Mouse (Mus musculus): ENCODE measurements at regions not wholly inside any gene's neighbourhood (a gene's known extent, or its start where the extent isn't known, plus 50 kb on each side); places are given as distances from the start of the nearest gene placed in this dataset.

DNA sequence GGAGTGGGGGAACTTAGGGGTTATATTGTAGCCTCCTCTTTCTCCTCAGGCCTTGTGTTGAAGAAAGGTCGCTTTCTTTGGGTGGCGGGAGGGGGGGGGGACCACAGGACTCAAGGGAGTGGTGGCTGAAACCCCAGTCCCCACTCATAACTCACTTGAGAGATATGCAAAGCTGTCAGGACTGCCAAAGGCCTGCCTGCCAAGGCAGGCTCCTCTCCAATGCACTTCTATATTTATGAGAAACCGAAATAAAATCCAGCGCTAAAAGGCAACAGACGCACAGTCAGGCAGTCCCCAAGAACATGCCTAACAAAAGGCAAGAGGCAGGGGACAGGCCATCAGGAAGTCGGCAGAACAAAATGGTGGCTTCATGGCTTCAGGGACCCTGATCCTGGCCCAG is 97.4 kb upstream of the Tnp1 start:
- no peak for DNase-seq (ENCODE audit: low spot score)
- Histone ChIP-seq H3K36me3 (ENCODE audit: control insufficient read depth, insufficient read depth, low read length) (no peaks in the 10 kb centered on the region), H3K4me1 (replicated peaks; ENCODE audit: control insufficient read depth, insufficient read depth, low read length) (peaks cover 5% of the 10 kb centered on the region; the same call in 1 of the 2 replicates), H3K27me3 (replicated peaks; ENCODE audit: control insufficient read depth, insufficient read depth, low read length) (no peaks in the 10 kb centered on the region), H3K9ac (ENCODE audit: low read length) (no peak overlapping the region), H3K4me3 (ENCODE audit: low read depth, low read length) (no peak overlapping the region), H3K27ac (ENCODE audit: low read depth) (no peak overlapping the region), H3K4me2 (ENCODE audit: low read length) (no peak overlapping the region), H3K9me3 (ENCODE audit: control insufficient read depth, low read length) (no peaks in the 10 kb centered on the region)
- 83% methylated on average over 6 of the region's 6 CpGs for WGBS
- ATAC-seq (replicated peaks; ENCODE audit: low FRiP score, low TSS enrichment, low read depth), result no peak

- ATAC-seq (replicated peaks; ENCODE audit: low FRiP score, low TSS enrichment, low read depth) (no peak), DNase-seq (ENCODE audit: low spot score) (no peak)
- no peak overlapping the region for H3K4me2 ChIP-seq (ENCODE audit: low read length)
- H3K4me3 ChIP-seq (ENCODE audit: low read depth, low read length), result no peak overlapping the region
- H3K9ac ChIP-seq (ENCODE audit: low read length), result no peak overlapping the region
- WGBS, result 71% methylated on average over 3 of the region's 3 CpGs
- H3K36me3 ChIP-seq (ENCODE audit: control insufficient read depth, insufficient read depth, low read length), result no peaks in the 10 kb centered on the region
- no peaks in the 10 kb centered on the region for H3K9me3 ChIP-seq (ENCODE audit: control insufficient read depth, low read length)
- no peaks in the 10 kb centered on the region for H3K27me3 ChIP-seq (replicated peaks; ENCODE audit: control insufficient read depth, insufficient read depth, low read length)
- H3K27ac ChIP-seq (ENCODE audit: low read depth), result no peak overlapping the region
- peaks cover 5% of the 10 kb centered on the region; the same call in 1 of the 2 replicates for H3K4me1 ChIP-seq (replicated peaks; ENCODE audit: control insufficient read depth, insufficient read depth, low read length)
These were observed 97.0 kb upstream of the Tnp1 start for GRCm38 (mm10) chr1:73112711-73113110.

- H3K9me3 ChIP-seq (ENCODE audit: control insufficient read depth, low read length), result no peaks in the 10 kb centered on the region
- WGBS, result 94% methylated on average over 5 of the region's 5 CpGs
- H3K27ac ChIP-seq (ENCODE audit: low read depth), result no peak overlapping the region
- H3K36me3 ChIP-seq (ENCODE audit: control insufficient read depth, insufficient read depth, low read length), result no peaks in the 10 kb centered on the region
- H3K27me3 ChIP-seq (replicated peaks; ENCODE audit: control insufficient read depth, insufficient read depth, low read length), result no peaks in the 10 kb centered on the region
- H3K4me2 ChIP-seq (ENCODE audit: low read length), result no peak overlapping the region
- H3K4me3 ChIP-seq (ENCODE audit: low read depth, low read length), result no peak overlapping the region
- ATAC-seq (replicated peaks; ENCODE audit: low FRiP score, low TSS enrichment, low read depth), result no peak
- H3K4me1 ChIP-seq (replicated peaks; ENCODE audit: control insufficient read depth, insufficient read depth, low read length), result peaks cover 5% of the 10 kb centered on the region; the same call in 1 of the 2 replicates
- no peak for DNase-seq (ENCODE audit: low spot score)
- no peak overlapping the region for H3K9ac ChIP-seq (ENCODE audit: low read length)
These were observed 96.2 kb upstream of the Tnp1 start for GRCm38 (mm10) chr1:73111911-73112310.

GRCm38 (mm10) chr1:73105856-73106463 is 90.3 kb upstream of the Tnp1 start:
- Histone ChIP-seq H3K4me2 (ENCODE audit: low read length) (no peak overlapping the region), H3K4me3 (ENCODE audit: low read depth, low read length) (no peak overlapping the region), H3K9me3 (ENCODE audit: control insufficient read depth, low read length) (no peaks in the 10 kb centered on the region), H3K27ac (ENCODE audit: low read depth) (no peak overlapping the region), H3K9ac (ENCODE audit: low read length) (no peak overlapping the region), H3K4me1 (replicated peaks; ENCODE audit: control insufficient read depth, insufficient read depth, low read length) (no peaks in the 10 kb centered on the region), H3K27me3 (replicated peaks; ENCODE audit: control insufficient read depth, insufficient read depth, low read length) (no peaks in the 10 kb centered on the region), H3K36me3 (ENCODE audit: control insufficient read depth, insufficient read depth, low read length) (no peaks in the 10 kb centered on the region)
- WGBS, result 86% methylated on average over 4 of the region's 4 CpGs
- no peak for DNase-seq (ENCODE audit: low spot score)
- ATAC-seq (replicated peaks; ENCODE audit: low FRiP score, low TSS enrichment, low read depth), result no peak

DNA sequence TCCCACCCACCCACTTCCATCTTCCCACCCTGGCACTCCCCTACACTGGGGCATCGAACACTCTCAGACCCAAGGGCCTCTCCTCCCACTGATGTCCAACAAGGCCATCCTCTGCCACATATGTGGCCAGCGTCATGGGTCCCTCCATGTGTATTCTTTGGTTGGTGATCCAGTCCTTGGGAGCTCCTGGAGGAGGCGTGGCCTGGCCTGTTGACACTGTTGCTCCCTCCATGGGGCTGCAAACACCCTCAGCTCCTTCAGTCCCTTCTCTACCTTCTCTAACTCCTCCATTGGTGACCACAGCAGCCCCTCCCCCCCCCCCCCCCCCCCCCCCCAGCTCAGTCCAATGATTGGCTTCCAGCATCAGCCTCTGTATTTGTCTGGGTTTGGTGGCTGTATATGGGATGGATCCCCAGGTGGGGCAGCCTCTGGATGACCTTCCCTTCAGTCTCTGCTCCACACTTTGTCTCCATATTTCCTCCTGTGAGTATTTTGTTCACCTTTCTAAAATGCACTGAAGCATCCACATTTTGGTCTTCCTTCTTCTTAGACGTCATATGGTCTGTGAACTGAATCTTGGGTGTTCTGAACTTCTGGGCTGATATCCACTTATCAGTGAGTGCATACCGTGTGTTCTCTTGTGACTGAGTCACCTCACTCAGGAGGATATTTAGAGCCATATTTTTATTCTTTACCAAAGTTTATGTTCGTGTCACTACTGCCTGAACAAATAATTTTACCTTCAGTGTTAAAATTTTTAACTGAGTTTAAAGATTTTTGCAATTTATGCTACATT is 82.1 kb upstream of the Tnp1 start:
- no peak overlapping the region for H3K4me2 ChIP-seq (ENCODE audit: low read length)
- no peaks in the 10 kb centered on the region for H3K36me3 ChIP-seq (ENCODE audit: control insufficient read depth, insufficient read depth, low read length)
- DNase-seq (ENCODE audit: low spot score), result no peak
- no peak overlapping the region for H3K4me3 ChIP-seq (ENCODE audit: low read depth, low read length)
- no peaks in the 10 kb centered on the region for H3K27me3 ChIP-seq (replicated peaks; ENCODE audit: control insufficient read depth, insufficient read depth, low read length)
- no peak overlapping the region for H3K27ac ChIP-seq (ENCODE audit: low read depth)
- no peak for ATAC-seq (replicated peaks; ENCODE audit: low FRiP score, low TSS enrichment, low read depth)
- no peak overlapping the region for H3K9ac ChIP-seq (ENCODE audit: low read length)
- 84% methylated on average over 6 of the region's 6 CpGs for WGBS
- no peaks in the 10 kb centered on the region for H3K4me1 ChIP-seq (replicated peaks; ENCODE audit: control insufficient read depth, insufficient read depth, low read length)
- no peaks in the 10 kb centered on the region for H3K9me3 ChIP-seq (ENCODE audit: control insufficient read depth, low read length)

DNA sequence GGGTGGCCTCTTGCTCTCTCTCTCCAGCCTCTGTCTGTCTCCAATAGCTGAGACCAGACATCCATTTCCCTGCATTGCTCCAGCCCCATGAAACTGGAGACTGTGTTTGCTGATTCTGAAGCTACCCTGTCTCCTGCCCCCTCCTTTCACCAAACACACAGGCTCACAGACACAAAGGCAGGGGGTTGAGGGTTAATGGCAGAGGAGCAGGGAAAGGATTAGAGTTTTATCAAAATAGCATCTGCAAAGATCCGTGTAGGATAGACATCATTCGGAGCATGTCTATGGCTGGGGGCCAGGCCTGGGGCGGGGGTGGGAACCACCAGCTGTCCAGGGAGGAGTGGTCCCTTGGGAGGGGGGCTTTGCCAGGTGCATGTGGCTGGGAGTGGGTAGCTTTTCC is 73.9 kb upstream of the Tnp1 start:
- DNase-seq (ENCODE audit: low spot score), result no peak

GRCm38 (mm10) chr1:73088494-73088893 is 72.8 kb upstream of the Tnp1 start:
- H3K36me3 ChIP-seq (ENCODE audit: control insufficient read depth, insufficient read depth, low read length), result no peaks in the 10 kb centered on the region
- 0 out of 2 replicates have a peak, but pooled peaks cover 6% of the 10 kb centered on the region for H3K4me1 ChIP-seq (replicated peaks; ENCODE audit: control insufficient read depth, insufficient read depth, low read length)
- no peak overlapping the region for H3K27ac ChIP-seq (ENCODE audit: low read depth)
- 24% methylated on average over 2 of the region's 2 CpGs for WGBS
- no peak overlapping the region for H3K4me2 ChIP-seq (ENCODE audit: low read length)
- no peaks in the 10 kb centered on the region for H3K9me3 ChIP-seq (ENCODE audit: control insufficient read depth, low read length)
- H3K4me3 ChIP-seq (ENCODE audit: low read depth, low read length), result no peak overlapping the region
- H3K27me3 ChIP-seq (replicated peaks; ENCODE audit: control insufficient read depth, insufficient read depth, low read length), result no peaks in the 10 kb centered on the region
- H3K9ac ChIP-seq (ENCODE audit: low read length), result no peak overlapping the region
- DNase-seq (ENCODE audit: low spot score), result no peak
- ATAC-seq (replicated peaks; ENCODE audit: low FRiP score, low TSS enrichment, low read depth), result no peak

More for the DNA sequence above, 73.9 kb upstream of the Tnp1 start:
- ATAC-seq (replicated peaks; ENCODE audit: low FRiP score, low TSS enrichment, low read depth), result no peak
- 10% methylated on average over 3 of the region's 3 CpGs for WGBS
- Histone ChIP-seq H3K36me3 (ENCODE audit: control insufficient read depth, insufficient read depth, low read length) (no peaks in the 10 kb centered on the region), H3K4me2 (ENCODE audit: low read length) (no peak overlapping the region), H3K9me3 (ENCODE audit: control insufficient read depth, low read length) (no peaks in the 10 kb centered on the region), H3K4me3 (ENCODE audit: low read depth, low read length) (no peak overlapping the region), H3K4me1 (replicated peaks; ENCODE audit: control insufficient read depth, insufficient read depth, low read length) (0 out of 2 replicates have a peak, but pooled peaks cover 3% of the 10 kb centered on the region), H3K27ac (ENCODE audit: low read depth) (no peak overlapping the region), H3K27me3 (replicated peaks; ENCODE audit: control insufficient read depth, insufficient read depth, low read length) (no peaks in the 10 kb centered on the region), H3K9ac (ENCODE audit: low read length) (no peak overlapping the region)

DNA sequence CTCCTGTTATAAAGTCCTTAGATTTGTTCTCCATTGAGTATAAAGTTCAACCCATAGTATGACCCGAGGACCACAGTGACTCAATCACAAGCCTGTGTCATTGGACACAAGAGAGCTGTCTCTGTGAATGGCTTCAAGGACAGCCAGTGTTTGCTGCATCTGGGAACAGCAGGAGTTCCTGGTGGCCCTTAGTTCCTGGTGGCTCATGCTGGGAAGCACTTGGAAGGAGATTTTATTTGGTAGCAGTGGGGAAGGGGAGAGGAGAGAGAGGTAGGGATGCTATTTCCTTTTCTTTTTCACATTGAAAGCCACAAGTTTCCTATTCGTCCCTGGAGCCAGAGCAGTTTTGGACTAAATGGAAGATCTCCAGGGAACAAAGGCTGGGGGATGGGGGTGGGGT is 69.2 kb upstream of the Tnp1 start:
- ATAC-seq (replicated peaks; ENCODE audit: low FRiP score, low TSS enrichment, low read depth) (no peak), DNase-seq (ENCODE audit: low spot score) (no peak)
- Histone ChIP-seq H3K9ac (ENCODE audit: low read length) (no peak overlapping the region), H3K27ac (ENCODE audit: low read depth) (no peak overlapping the region), H3K4me3 (ENCODE audit: low read depth, low read length) (no peak overlapping the region), H3K36me3 (ENCODE audit: control insufficient read depth, insufficient read depth, low read length) (no peaks in the 10 kb centered on the region), H3K4me1 (replicated peaks; ENCODE audit: control insufficient read depth, insufficient read depth, low read length) (0 out of 2 replicates have a peak, but pooled peaks cover 6% of the 10 kb centered on the region), H3K27me3 (replicated peaks; ENCODE audit: control insufficient read depth, insufficient read depth, low read length) (no peaks in the 10 kb centered on the region), H3K9me3 (ENCODE audit: control insufficient read depth, low read length) (no peaks in the 10 kb centered on the region), H3K4me2 (ENCODE audit: low read length) (no peak overlapping the region)
- WGBS, result 52% methylated on average over 2 of the region's 2 CpGs

DNA sequence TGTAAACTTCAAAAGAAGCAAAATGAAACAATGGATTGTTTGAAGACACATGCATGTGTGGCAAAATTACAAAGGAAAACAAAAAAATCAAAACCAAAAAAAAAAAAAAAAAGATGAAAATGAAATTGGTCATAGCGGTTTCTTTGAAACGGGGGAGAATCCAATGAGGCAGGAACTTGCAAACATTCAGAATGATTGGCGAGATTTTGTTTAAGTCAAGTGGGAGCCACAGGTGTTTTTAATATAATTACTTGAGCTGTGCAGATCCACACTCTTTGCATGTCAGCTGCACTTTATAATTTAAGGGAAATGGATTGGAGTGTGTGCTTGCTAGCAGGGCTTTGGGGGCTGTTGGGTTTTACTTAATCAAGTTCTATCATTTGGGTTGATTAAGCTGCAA is 67.7 kb upstream of the Tnp1 start:
- no peak overlapping the region for H3K4me2 ChIP-seq (ENCODE audit: low read length)
- no peaks in the 10 kb centered on the region for H3K9me3 ChIP-seq (ENCODE audit: control insufficient read depth, low read length)
- H3K36me3 ChIP-seq (ENCODE audit: control insufficient read depth, insufficient read depth, low read length), result no peaks in the 10 kb centered on the region
- 50% methylated on average over 3 of the region's 3 CpGs for WGBS
- no peak for DNase-seq (ENCODE audit: low spot score)
- H3K27me3 ChIP-seq (replicated peaks; ENCODE audit: control insufficient read depth, insufficient read depth, low read length), result no peaks in the 10 kb centered on the region
- no peak for ATAC-seq (replicated peaks; ENCODE audit: low FRiP score, low TSS enrichment, low read depth)
- no peak overlapping the region for H3K9ac ChIP-seq (ENCODE audit: low read length)
- H3K4me1 ChIP-seq (replicated peaks; ENCODE audit: control insufficient read depth, insufficient read depth, low read length), result 0 out of 2 replicates have a peak, but pooled peaks cover 6% of the 10 kb centered on the region
- no peak overlapping the region for H3K27ac ChIP-seq (ENCODE audit: low read depth)
- no peak overlapping the region for H3K4me3 ChIP-seq (ENCODE audit: low read depth, low read length)

Measured in intestine, embryonic 14.5 days (tissue).